Mouse (Mus musculus) gastrocnemius, postnatal 25 days (tissue): ENCODE measurements around the gene Apold1. TPM values are rescaled to one million over a fixed set of nuclear protein-coding genes. Genes with fewer than 3 reads are reported as not detected.
A peak's percentile ranks its signal among the peaks of the same experiment; 100 is the strongest.

ENCODE experiments used
- DNase-seq: peaks from one replicate; pipeline ENCODE4 v3.0.0; 2022
- long read RNA-seq, 2 experiments: library from polyadenylated mRNA; stranded (forward); transcript quantifications; one replicate each; pipeline ENCODE4 v2.0.0; 2021
- total RNA-seq, 2 experiments: library from RNA; stranded (reverse); gene quantifications; 1 replicate in 1 of 2; 2 replicates in 1 of 2; pipeline ENCODE4 v1.2.3; 2021

Gene Apold1
- 1 to 10 TPM; 1.4 to 1.9 TPM for total RNA-seq
- long read RNA-seq, experiment 1 = 0 reads
- long read RNA-seq, experiment 2 = 0 reads

- peak; percentile 48 for DNase-seq
Measured at GRCm38 (mm10) chr6:134981231-134982062, at the start of gene Apold1. TSS of gene Apold1 (plus strand) at chr6:134981718.

GRCm38 (mm10) chr6:134932486-134933206 is 48.9 kb upstream of the Apold1 start:
- DNase-seq = no peak

GRCm38 (mm10) chr6:134933207-134933558 is 48.3 kb upstream of the Apold1 start:
- no peak for DNase-seq

- DNase-seq = no peak
Measured at GRCm38 (mm10) chr6:134934305-134934704, 47.2 kb upstream of the Apold1 start.

- no peak for DNase-seq
Measured at GRCm38 (mm10) chr6:134939781-134940180, 41.7 kb upstream of the Apold1 start.

- DNase-seq = no peak
Measured at GRCm38 (mm10) chr6:134943759-134944407, 37.6 kb upstream of the Apold1 start.

GRCm38 (mm10) chr6:134946054-134946453 is 35.5 kb upstream of the Apold1 start:
- no peak for DNase-seq

GRCm38 (mm10) chr6:134946858-134947257 is 34.7 kb upstream of the Apold1 start:
- DNase-seq = no peak

GRCm38 (mm10) chr6:134947311-134948087 is 34.0 kb upstream of the Apold1 start:
- DNase-seq = peak; percentile 41

- no peak for DNase-seq
Measured at GRCm38 (mm10) chr6:134948522-134949061, 32.9 kb upstream of the Apold1 start.

- DNase-seq = no peak
Measured at GRCm38 (mm10) chr6:134949241-134949640, 32.3 kb upstream of the Apold1 start.

- no peak for DNase-seq
Measured at GRCm38 (mm10) chr6:134951364-134951763, 30.2 kb upstream of the Apold1 start.

GRCm38 (mm10) chr6:134953976-134954375 is 27.5 kb upstream of the Apold1 start:
- DNase-seq = no peak

GRCm38 (mm10) chr6:134956388-134956787 is 25.1 kb upstream of the Apold1 start:
- DNase-seq = no peak

- no peak for DNase-seq
Measured at GRCm38 (mm10) chr6:134961286-134961685, 20.2 kb upstream of the Apold1 start.

GRCm38 (mm10) chr6:134961858-134962517 is 19.5 kb upstream of the Apold1 start:
- DNase-seq = no peak

- DNase-seq = no peak
Measured at GRCm38 (mm10) chr6:134962518-134962893, 19.0 kb upstream of the Apold1 start.

GRCm38 (mm10) chr6:134963910-134964309 is 17.6 kb upstream of the Apold1 start:
- DNase-seq = no peak

GRCm38 (mm10) chr6:134966681-134967080 is 14.8 kb upstream of the Apold1 start:
- no peak for DNase-seq

GRCm38 (mm10) chr6:134968326-134968725 is 13.2 kb upstream of the Apold1 start:
- DNase-seq = no peak

GRCm38 (mm10) chr6:134969498-134969897 is 12.0 kb upstream of the Apold1 start:
- no peak for DNase-seq
